Mouse (Mus musculus): ENCODE measurements around the gene Edem1.

GRCm38 (mm10) chr6:108870421-108870820, 42.0 kb downstream of the Edem1 start:
- no peak for TF ChIP-seq CTCF (IDR thresholded peaks at IDR 0.05; ENCODE audit: low read depth, low read length)
- no peak for TF ChIP-seq POLR2A (IDR thresholded peaks at IDR 0.05; ENCODE audit: insufficient read depth, low read length)

All from ES-Bruce4 (cell line).